Mouse (Mus musculus) CH12.LX (cell line): ENCODE measurements around the gene Hnrnpr.

Source experiments
- CTCF ChIP-seq, 2 experiments: IDR thresholded peaks in 1 of 2; conservative IDR thresholded peaks in 1 of 2; 2 replicates each; pipeline ENCODE4 v1.5.1; 2011 to 2012; ENCODE audit warnings: low read depth in 2 of 2, low read length in 2 of 2, improper control_type of control experiment in 1 of 2, inconsistent platforms in 1 of 2, mild to moderate bottlenecking in 1 of 2, moderate library complexity in 1 of 2
- E2F4 ChIP-seq: IDR thresholded peaks from 2 replicates; pipeline ENCODE4 v1.6.1; 2011; ENCODE audit warnings: low read depth, low read length, improper control_type of control experiment; ENCODE audit not compliant: insufficient replicate concordance
- EP300 ChIP-seq: IDR thresholded peaks from 2 replicates; pipeline ENCODE4 v1.6.1; 2011; ENCODE audit warnings: low read length, improper control_type of control experiment
- ETS1 ChIP-seq: conservative IDR thresholded peaks from 2 replicates; pipeline ENCODE4 v1.6.1; 2012; ENCODE audit warnings: low read depth, mild to moderate bottlenecking, inconsistent platforms, low read length, improper control_type of control experiment, moderate library complexity
- HCFC1 ChIP-seq: IDR thresholded peaks from 2 replicates; pipeline ENCODE4 v1.6.1; 2012; ENCODE audit warnings: low read depth, mild to moderate bottlenecking, inconsistent platforms, low read length, improper control_type of control experiment
- MAX ChIP-seq: IDR thresholded peaks from 2 replicates; pipeline ENCODE4 v1.6.1; 2011; ENCODE audit warnings: low read length, improper control_type of control experiment
- MYC ChIP-seq: IDR thresholded peaks from 2 replicates; pipeline ENCODE4 v1.6.1; 2011; ENCODE audit warnings: low read depth, mild to moderate bottlenecking, improper control_type of control experiment, low read length
- POLR2A ChIP-seq: IDR thresholded peaks from 2 replicates; pipeline ENCODE4 v1.6.1; 2011; ENCODE audit warnings: low read depth, mild to moderate bottlenecking, improper control_type of control experiment, low read length
- RAD21 ChIP-seq: IDR thresholded peaks from 2 replicates; pipeline ENCODE4 v1.6.1; 2011; ENCODE audit warnings: low read depth, mild to moderate bottlenecking, low read length, improper control_type of control experiment, moderate library complexity
- RCOR1 ChIP-seq: conservative IDR thresholded peaks from 2 replicates; pipeline ENCODE4 v1.6.1; 2012; ENCODE audit warnings: low read depth, mild to moderate bottlenecking, inconsistent platforms, low read length, improper control_type of control experiment
- TCF12 ChIP-seq: IDR thresholded peaks from 2 replicates; pipeline ENCODE4 v1.6.1; 2014; ENCODE audit warnings: low read depth, mild to moderate bottlenecking, inconsistent platforms, low read length, improper control_type of control experiment

DNA sequence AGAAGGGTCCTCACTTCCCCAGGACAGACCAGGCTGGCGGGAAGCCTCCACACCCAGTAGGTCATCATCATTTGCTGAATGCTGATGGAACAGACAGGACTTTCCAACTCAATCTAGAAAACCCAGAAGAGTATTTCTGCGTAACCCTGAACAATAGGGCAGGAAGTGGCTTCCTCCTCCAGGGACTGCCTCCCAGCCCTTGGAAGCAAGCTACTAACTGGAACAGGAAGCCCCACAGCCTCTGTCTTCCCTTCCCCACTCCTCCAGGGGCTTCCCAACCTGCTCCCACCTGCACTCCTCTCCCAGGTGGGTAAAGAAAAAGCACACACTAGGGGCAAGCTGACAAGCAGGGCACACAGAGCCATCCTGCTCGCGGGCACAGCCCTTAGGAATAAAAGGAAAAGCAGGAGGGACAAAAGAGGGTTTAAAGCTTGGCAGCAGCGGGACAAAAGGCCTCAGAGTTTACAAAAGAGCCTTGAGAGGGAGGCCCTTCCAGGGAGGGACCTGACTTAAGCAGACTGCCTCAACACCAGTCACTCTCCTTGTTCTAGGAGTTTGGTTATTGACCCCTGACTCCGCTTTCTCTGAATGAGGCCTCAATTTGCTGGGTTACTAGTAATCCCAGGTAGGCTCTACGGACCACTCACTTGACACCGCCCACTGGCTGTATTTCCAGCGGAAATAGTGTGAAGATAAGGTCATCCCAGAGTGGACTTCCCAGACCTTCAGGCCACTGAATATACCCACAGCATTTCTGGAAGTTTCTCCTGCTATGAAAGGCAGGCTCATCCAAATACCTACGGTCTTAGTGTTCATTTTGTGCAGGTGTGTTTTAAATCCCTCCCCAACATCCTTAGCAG is 27.9 kb upstream of the Hnrnpr start:
- TF ChIP-seq MAX, result no peak
- no peak for TF ChIP-seq POLR2A
- TF ChIP-seq MYC, result no peak
- TF ChIP-seq EP300, result no peak
- no peak for TF ChIP-seq HCFC1
- no peak for TF ChIP-seq TCF12
- no peak for TF ChIP-seq ETS1
- no peak for TF ChIP-seq RAD21
- TF ChIP-seq RCOR1, result no peak
- TF ChIP-seq E2F4, result no peak
- no peak for TF ChIP-seq CTCF (conservative IDR thresholded peaks at IDR 0.05 in 1 of 2, IDR thresholded peaks at IDR 0.05 in 1 of 2; ENCODE audit: low read depth in 2 of 2, low read length in 2 of 2)
